Mouse (Mus musculus) retina, adult 2 months (tissue): Measurements from ENCODE around the gene 6820408C15Rik.
A peak's percentile ranks its signal among the peaks of the same experiment; 100 is the strongest.

Experiments used
- DNase-seq: peaks from one replicate; pipeline ENCODE4 v3.0.0-alpha.2; 2012; ENCODE audit warnings: low read depth, low spot score

Gene 6820408C15Rik

DNA sequence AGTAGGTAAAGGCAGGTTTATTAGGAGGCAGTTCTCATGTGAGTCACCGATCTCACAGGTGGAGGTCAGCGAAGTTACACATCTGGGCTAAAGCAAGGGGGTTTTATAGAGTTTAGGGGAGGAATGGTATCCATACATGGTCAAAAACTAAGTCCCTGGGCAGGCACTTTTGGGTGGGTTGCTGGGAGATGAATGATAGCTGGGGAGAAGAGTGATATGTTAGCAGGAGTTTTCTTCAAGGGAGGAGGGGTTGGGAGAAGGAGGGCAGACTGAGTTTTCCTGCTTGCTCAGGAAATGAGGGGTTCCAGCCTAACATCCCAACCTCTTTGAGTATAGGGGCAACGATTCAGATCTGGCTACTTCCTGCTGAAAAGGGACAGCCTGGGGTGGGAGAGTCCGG is at the start of gene 6820408C15Rik:
Gene 6820408C15Rik (plus strand): TSS at position 301 of the 400 bp plus-strand sequence.
- DNase-seq = no peak

- no peak for DNase-seq
Observed at GRCm38 (mm10) chr2:152367917-152368316, 47.5 kb upstream of the 6820408C15Rik start.

GRCm38 (mm10) chr2:152368532-152369140 is 46.8 kb upstream of the 6820408C15Rik start:
- peak; percentile 41 for DNase-seq

- DNase-seq = no peak
Observed at GRCm38 (mm10) chr2:152372104-152372503, 43.3 kb upstream of the 6820408C15Rik start.

GRCm38 (mm10) chr2:152372661-152373060 is 42.7 kb upstream of the 6820408C15Rik start:
- DNase-seq = no peak

DNA sequence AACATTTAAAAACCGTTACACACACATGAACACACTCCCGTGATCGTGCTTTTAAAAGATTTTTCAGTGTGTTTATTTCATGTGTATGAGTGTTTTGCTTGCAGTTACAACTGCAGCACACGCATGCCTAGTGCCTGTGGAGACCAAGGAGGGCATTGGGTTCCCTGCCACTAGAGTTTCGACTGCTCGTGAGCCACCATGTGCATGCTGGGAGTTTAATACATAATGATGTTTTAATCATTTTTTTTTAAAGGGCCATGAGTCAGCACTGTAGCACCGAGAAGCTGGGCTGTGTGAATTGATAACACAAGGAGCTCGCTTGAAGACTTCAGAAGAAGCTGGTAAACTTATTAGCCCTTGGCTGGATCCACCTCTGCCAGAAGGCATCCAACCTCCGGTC is 41.8 kb upstream of the 6820408C15Rik start:
- no peak for DNase-seq

DNA sequence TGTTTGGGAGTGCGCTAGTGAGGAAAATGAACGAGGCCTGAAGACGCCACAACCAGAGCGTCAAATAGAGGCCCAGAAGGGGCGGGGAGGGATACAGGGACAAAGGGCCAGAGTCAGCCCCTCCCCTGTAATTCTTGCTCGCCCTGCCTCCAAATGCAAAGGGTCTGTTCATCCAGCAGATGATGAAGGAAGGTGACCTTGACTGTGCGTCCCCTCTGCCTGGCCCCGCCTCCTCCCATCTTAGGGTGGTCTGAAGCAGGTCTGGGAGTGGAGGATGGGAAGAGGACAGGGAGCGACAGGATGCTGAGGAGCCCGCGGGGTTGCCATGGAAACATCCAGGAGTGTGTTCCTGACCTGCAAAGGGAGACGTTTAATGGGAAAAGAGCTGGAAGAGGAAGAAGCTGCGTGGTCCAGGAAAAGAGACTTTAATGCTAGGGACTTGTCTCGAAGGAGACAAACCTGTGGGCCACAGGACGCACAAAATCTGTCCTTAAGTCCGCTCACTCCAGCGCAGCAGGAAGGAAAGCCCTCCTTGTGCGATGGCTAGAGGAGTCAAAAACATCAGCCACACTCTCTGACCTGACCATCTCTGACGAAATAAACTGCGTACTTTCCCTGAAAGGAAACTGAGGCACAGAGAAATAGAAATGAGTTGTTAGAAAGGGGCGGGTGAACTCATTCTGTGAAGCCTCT is 39.6 kb upstream of the 6820408C15Rik start:
- DNase-seq = no peak

DNA sequence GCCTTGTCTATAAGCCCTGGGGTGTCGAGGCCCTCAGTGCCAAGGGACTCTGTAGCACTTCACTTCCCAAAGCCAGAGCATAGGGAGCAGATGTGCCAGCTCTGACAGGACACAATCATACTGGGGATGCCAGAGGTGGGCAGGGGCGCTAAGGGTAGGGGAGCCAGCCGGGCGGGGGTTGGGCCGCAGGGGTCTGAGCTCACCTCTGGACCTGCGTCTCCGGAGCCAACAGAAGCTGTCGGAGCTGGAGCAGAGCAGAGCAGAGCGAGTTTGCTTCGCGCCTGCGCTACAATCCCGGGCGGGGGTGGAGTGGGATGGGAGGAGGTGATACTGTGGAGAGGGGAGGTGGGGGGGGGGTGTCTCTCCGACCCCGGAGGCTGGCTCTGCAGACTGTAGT is 39.0 kb upstream of the 6820408C15Rik start, which contains the start of gene Nrsn2:
Gene Nrsn2 (minus strand): TSS at position 294 of the 397 bp plus-strand sequence.
- DNase-seq = no peak

DNA sequence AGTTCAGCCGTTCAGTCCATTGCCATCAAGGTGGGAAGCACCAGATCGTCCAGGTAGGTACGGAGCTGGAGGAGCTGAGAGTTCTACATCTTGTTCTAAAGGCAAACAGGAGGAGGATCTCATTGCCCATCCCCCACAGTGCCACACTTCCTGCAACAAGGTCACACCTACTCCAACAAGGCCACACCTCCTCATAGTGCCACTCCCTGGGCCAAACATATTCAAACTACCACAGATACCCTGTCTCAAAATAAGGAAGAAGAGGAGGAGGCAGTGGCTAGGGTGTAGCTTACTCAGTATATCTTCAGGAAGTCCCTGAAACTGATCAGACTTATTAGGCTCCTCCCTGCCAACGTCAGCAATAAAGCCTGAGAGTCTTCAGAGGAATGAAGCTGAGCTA is 31.2 kb upstream of the 6820408C15Rik start:
- no peak for DNase-seq

GRCm38 (mm10) chr2:152392786-152393185 is 22.6 kb upstream of the 6820408C15Rik start:
- peak; percentile 60 for DNase-seq

- DNase-seq = no peak
Observed at GRCm38 (mm10) chr2:152393225-152394017, 22.0 kb upstream of the 6820408C15Rik start.

DNA sequence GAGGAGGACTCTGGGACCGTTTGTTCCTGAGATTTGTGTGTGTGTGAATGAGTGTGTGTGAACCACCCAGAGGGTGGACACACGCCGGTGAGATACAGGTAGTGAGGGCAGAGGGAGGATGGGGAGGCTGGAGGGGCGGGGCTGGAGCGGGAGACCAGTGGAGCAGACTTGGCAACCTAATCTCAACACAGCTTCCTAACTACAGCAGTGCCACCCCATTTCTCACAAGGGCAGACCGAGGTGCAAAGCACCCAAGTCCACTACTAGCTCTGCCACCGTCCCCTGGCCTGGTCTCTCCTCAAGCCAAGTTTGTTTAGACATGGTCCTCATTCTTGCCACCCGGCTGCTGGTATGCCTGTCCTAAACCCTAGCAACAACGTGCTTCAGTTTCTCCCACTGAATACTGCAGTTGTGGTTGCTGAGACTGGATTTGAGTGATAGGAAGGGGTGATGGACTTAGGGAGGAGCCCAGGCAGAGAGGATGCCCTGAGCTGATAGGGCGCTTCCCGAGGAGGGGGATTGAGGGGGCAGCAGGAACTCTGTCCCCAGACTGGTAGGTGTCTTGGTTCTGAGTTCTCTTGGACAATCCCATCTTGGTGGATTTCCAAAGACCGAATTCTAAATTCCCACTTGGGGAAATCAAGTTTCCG is 20.0 kb upstream of the 6820408C15Rik start:
- DNase-seq = no peak

DNA sequence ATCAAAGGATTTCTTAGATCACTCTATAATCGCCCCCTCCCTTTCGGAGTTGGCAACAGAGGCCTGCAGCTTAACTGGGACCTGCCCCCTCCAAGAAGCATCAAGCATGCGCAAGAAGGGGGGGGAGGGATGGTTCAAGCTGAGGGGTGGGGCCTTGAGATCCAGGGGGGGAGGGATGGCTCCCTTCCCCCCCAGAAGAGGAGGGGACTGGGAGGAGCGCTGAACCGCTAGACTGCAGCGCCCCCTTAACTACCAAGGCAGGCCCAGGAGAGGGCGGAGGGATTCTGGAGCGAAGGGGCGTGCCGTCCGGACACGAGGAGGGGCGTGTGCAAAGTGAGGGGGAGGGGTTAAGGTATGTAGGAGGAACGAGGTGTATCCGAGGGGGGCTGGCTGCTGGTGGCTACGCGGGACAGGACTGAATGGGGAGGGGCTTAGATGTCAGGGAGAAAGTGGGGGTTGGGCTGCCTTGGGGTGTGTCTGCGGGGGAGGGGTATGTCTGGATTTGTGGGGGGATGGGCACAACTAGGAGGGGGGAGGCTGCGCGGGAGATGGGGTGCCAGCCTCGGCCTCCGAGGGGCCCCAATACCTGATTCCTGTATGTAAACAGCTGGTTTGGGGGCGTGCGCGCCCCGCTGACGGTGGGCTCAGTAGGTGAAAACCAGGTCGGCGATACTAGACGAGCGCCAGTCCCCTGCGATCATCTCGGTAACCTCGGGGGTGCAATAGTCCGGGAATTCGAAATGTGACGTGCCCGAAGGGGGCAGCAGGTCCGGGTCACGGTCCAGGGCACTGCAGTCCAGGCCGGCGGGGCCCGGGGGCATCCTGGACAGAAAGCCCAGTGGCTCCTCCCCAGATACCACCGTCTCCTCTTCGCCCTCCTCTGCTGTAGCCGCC is 19.0 kb upstream of the 6820408C15Rik start:
- DNase-seq = peak; percentile 92

DNA sequence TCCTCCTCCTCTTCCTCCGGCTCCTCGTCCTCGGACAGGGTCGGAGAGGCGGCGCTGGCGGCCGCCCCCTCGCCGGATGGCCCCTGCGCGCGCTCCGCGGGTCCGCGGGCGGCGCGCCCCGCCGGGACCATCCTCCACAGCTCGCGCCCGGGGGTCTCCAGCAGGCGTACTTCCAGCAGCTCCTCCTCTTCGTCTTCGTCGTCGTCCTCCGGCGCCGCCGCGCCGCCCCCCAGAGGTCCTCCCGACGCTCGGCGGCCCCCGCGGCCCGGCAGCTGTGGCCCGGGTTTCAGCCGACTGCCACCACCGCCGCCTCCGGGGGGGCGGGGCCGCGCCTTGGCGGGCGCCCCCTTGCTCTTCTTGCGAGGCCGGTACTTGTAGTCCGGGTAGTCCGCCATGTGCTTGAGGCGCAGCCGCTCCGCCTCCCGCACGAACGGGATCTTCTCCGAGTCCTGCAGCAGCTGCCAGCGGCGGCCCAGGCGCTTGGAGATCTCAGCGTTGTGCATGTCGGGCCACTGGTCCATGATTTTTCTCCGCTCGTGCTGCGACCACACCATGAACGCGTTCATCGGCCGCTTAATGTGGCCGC is 18.3 kb upstream of the 6820408C15Rik start:
- DNase-seq = no peak

DNA sequence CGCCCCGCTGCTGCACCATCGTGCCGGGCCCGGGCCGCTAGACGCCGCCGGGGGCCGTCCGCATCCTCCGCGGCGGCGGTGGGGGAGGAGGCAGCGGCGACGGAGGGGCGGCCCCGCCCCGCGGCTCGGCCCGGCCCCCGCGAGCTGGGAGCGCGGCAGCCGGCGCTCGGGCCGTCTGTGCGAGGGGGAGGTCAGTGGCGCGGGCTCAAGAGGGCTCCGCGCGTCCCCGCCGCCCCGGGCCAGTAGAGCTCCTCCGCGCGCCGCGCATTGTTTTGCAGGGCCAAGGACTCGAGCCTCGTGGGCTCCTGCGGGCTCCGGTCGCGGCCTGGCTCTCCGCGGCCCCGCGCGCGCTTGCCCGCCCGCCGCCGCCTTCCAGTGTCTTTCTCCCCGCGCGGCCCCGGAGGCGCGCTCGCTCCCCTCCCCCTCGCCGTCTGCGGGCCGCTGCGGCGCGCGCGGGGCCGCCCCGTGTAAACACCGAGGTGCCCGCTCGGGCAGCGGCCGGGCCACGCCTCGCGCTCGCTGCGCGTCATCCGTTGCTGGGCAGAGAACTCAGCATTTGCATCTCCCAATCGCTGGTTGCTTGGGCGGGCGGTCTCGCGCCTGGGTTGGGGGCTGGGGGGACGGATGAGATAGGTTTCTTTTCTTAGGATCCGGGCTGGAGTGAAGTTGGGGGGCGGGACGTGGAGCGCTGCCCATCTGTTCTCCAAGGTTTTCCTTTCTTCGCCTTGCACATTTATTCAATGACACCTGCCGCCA is 17.5 kb upstream of the 6820408C15Rik start, which contains the start of gene Sox12:
Gene Sox12 (minus strand): TSS at position 384 of the 756 bp plus-strand sequence.
- peak; percentile 85 for DNase-seq

DNA sequence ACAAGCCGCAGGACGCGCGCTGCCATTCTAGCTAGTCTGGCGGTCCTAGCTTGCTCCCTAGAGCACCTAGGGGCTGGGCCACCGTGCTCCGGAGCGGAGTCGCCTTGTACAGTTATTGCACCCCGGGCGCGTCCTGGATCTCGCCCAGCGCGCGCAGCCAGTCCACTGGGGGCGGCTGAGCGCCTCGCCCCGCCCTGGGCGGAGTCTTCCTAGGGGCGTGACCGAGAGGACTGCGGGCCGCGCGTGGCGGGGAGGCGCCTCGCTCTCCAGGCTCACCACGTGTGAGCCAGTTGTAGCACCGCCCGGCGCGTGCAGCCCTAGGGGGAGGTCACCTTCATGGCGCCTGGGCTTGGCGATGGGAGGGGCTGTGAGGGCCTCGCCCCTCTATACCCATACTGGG is 16.7 kb upstream of the 6820408C15Rik start:
- peak; percentile 80 for DNase-seq

GRCm38 (mm10) chr2:152399122-152399542 is 16.3 kb upstream of the 6820408C15Rik start:
- DNase-seq = no peak

DNA sequence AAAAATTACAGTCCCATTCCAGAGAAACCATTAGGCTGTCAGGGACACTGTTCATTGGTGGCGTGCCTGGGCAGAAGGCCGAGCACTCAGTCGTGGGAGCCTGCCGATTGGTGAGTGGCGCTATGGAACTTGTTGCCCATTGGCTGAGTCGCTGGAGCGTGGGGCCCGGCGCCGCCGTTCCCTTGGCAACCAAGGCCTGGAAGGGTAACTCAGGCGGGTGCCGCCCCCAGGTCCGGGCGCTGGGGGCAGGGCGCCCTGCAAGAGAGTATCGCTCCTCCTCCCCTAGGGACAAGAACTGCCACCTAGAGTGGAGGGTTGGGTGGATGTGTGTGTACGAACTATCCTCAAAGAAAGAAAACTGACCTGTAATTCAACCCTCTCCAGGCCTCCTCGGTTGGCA is 9.3 kb upstream of the 6820408C15Rik start:
- DNase-seq = peak; percentile 80

DNA sequence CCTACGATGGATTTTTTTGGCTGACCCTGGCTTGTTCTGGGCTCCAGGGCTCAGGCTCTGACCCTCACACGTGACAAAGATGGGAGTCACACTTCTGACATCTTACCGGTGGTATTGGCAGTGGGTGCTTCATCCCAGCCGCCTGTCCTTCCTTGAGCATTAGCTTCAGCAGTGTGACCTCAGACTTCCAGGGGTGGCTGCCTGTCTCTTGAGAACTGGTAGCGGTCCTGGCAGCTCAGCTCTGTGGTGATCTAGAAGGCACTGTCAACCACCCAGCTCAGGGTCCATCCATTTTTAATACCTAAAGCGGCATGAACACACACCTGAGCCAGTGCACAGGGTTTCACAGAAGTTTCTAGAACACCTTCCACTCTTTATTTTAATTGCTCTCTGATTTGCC is 5.6 kb upstream of the 6820408C15Rik start:
- no peak for DNase-seq

DNA sequence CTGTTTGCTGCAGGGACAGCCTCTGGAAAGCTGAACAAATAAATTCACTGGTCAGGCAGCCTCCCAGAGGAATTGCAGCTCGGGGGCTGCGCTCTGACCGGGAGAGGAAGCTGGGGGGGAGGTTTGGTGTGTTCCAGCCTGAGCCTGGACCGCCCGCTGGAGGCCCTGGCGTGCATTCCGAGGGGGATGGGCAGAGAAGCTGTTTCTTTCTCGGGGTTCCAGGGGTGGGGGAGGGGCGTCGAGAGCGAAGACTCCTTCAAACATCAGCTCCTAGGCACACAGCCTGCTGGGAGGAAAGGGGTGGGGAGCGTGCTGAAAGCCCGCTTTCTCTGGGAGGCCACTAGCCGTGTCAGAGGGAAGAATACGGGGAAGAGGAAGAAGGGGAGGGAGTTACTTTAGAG is 4.4 kb upstream of the 6820408C15Rik start:
- no peak for DNase-seq
